ENCODE assay signal across 33 mouse cellular contexts in the genomic region with DNA sequence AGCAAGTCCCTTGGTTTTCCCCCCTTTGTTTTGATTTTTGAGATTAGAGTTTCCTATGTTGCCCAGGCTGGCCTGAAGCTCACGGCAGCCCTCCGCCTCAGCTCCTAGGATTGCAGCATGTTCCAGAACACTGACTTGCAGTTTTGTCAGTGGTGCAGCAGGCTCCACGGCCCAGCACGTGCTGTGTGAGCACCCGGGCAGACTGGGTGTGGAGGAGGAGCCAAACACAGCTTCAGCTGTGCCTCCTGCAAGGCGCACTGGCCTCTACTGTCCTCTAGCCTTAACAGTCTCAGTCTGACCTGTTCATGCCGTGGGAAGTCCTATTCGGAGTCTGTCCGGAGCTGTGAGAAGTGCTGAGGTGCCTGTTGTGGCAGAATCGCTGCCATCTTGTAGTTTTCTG. TPM values are rescaled to one million over a fixed set of nuclear protein-coding genes. Genes with fewer than 3 reads are reported as not detected.
DNase-seq lines count a peak whose midpoint lies in the region; ATAC-seq and TF ChIP-seq lines count a peak whose summit lies in the region.
"Had no signal": no experiment of that assay in that cellular context is flagged by ENCODE, and none has a peak within 500 bp of the region (broad histone marks: within the 10 kb centered on the region; RNA-seq: fewer than 3 reads in every experiment).

No protein-coding gene starts in this region.

- 0 out of 2 replicates have a peak, but pooled peaks have one; percentile 39 for ATAC-seq in stomach, embryonic 16.5 days (ENCODE audit: insufficient read depth, low FRiP score)
- no peak for ATAC-seq in stomach, postnatal 0 days (ENCODE audit: low FRiP score, low TSS enrichment)
- ATAC-seq: forebrain, embryonic 13.5 days; intestine, embryonic 16.5 days; midbrain, embryonic 16.5 days had no signal

- no peaks in the 10 kb centered on the region for H3K27me3 ChIP-seq in stomach, embryonic 16.5 days (ENCODE audit: control insufficient read depth, insufficient read depth, low read length)
- no peaks in the 10 kb centered on the region for H3K27me3 ChIP-seq in stomach, postnatal 0 days (ENCODE audit: control insufficient read depth, insufficient read depth, low read length)
- H3K27me3 ChIP-seq: forebrain, embryonic 13.5 days; hindbrain, embryonic 13.5 days; limb, embryonic 12.5 days had no signal

- no peak for DNase-seq in stomach, postnatal 0 days (ENCODE audit: low spot score)
- DNase-seq in kidney, adult 9 months: peak; percentile 25
- peak; percentile 15 for DNase-seq in kidney, postnatal 14 days
- DNase-seq in left cerebral cortex, postnatal 10 days (ENCODE audit: extremely low spot score in 1 of 2, low spot score in 2 of 2): no peak
- DNase-seq in right cerebral cortex, adult 18-20 months: no peak
- DNase-seq: adrenal gland, postnatal 36 days; B cell, adult 2 months; cerebellum, adult 8-10 months; gastrocnemius, postnatal 14 days; lung, postnatal 36 days; right cerebral cortex, postnatal 4 days had no signal

- WGBS in stomach, embryonic 16.5 days: 84% methylated on average over 10 of the region's 10 CpGs
- 80% methylated on average over 10 of the region's 10 CpGs for WGBS in stomach, postnatal 0 days

- no peak overlapping the region for H3K9ac ChIP-seq in stomach, embryonic 16.5 days (ENCODE audit: low read length)
- no peak overlapping the region for H3K9ac ChIP-seq in stomach, postnatal 0 days (ENCODE audit: low read length)
- H3K9ac ChIP-seq: forebrain, embryonic 13.5 days; hindbrain, embryonic 13.5 days; limb, embryonic 12.5 days had no signal

- H3K4me2 ChIP-seq in stomach, embryonic 16.5 days (ENCODE audit: low read depth, low read length): no peak overlapping the region
- H3K4me2 ChIP-seq in stomach, postnatal 0 days (replicated peaks; ENCODE audit: low read depth): no peak overlapping the region
- H3K4me2 ChIP-seq: forebrain, embryonic 13.5 days; hindbrain, embryonic 13.5 days; limb, embryonic 12.5 days; liver, embryonic 11.5 days; midbrain, embryonic 11.5 days had no signal

- no peak overlapping the region for H3K27ac ChIP-seq in stomach, embryonic 16.5 days (ENCODE audit: low read length)
- no peak overlapping the region for H3K27ac ChIP-seq in stomach, postnatal 0 days (replicated peaks)
- H3K27ac ChIP-seq: forebrain, embryonic 13.5 days; hindbrain, embryonic 13.5 days; limb, embryonic 12.5 days had no signal

- intact Hi-C loops in left cerebral cortex, postnatal 10 days (cut with DNase I): no loop called here

- H3K9me3 ChIP-seq in stomach, embryonic 16.5 days (replicated peaks; ENCODE audit: control insufficient read depth, low read length): no peaks in the 10 kb centered on the region
- H3K9me3 ChIP-seq in stomach, postnatal 0 days (ENCODE audit: control insufficient read depth, low read length): no peaks in the 10 kb centered on the region
- H3K9me3 ChIP-seq: forebrain, embryonic 13.5 days; hindbrain, embryonic 13.5 days; limb, embryonic 12.5 days had no signal

- 0 out of 2 replicates have a peak, but pooled peaks cover 8% of the 10 kb centered on the region for H3K4me1 ChIP-seq in stomach, embryonic 16.5 days (ENCODE audit: control insufficient read depth, insufficient read depth, low read length)
- H3K4me1 ChIP-seq in stomach, postnatal 0 days (replicated peaks; ENCODE audit: control insufficient read depth, insufficient read depth): no peaks in the 10 kb centered on the region
- H3K4me1 ChIP-seq: limb, embryonic 12.5 days had no signal

- TF ChIP-seq EP300 in stomach, postnatal 0 days (optimal IDR thresholded peaks at IDR 0.05): no peak

- H3K36me3 ChIP-seq in stomach, embryonic 16.5 days (ENCODE audit: control insufficient read depth, insufficient read depth, low read length): no peaks in the 10 kb centered on the region
- H3K36me3 ChIP-seq in stomach, postnatal 0 days (ENCODE audit: control insufficient read depth, insufficient read depth, low read length): 0 out of 2 replicates have a peak, but pooled peaks cover 2% of the 10 kb centered on the region

- no peak overlapping the region for H3K4me3 ChIP-seq in stomach, embryonic 16.5 days (replicated peaks; ENCODE audit: low read length)
- no peak overlapping the region for H3K4me3 ChIP-seq in stomach, postnatal 0 days (ENCODE audit: low read depth, low read length)
- H3K4me3 ChIP-seq: forebrain, embryonic 13.5 days; hindbrain, embryonic 13.5 days; limb, embryonic 12.5 days had no signal

- no peak for TF ChIP-seq CTCF in stomach, postnatal 0 days (IDR thresholded peaks at IDR 0.05; ENCODE audit: low read depth)

RNA-seq across cellular contexts. Expression of a gene that starts 31.0 kb away (rescaled TPM):
- polyA plus RNA-seq in stomach, embryonic 16.5 days (2015; fragmentation: Nextera tagmentation; extraction: Ambion mirVana): 11.3 and 16.3 TPM in 2 replicates
- 0.22 TPM in 2 replicates for polyA plus RNA-seq in stomach, postnatal 0 days (2015; fragmentation: Nextera tagmentation; extraction: Ambion mirVana)
- 10 to 100 TPM; 24.5 to 29.4 TPM for total RNA-seq in left cerebral cortex, postnatal 10 days (2021)
- total RNA-seq: adrenal gland, adult 18-20 months; adrenal gland, postnatal 36 days; common myeloid progenitor, adult 5-6 weeks; heart, postnatal 25 days had no signal
- polyA plus RNA-seq: neural tube, embryonic 11.5 days had no signal

RNA-seq across cellular contexts. Expression of a gene that starts 55.6 kb away (rescaled TPM):
- not detected in 2 replicates for polyA plus RNA-seq in stomach, embryonic 16.5 days (2015; fragmentation: Nextera tagmentation; extraction: Ambion mirVana)
- not detected in 2 replicates for polyA plus RNA-seq in stomach, postnatal 0 days (2015; fragmentation: Nextera tagmentation; extraction: Ambion mirVana)
- total RNA-seq in left cerebral cortex, postnatal 10 days (2021): not detected
- total RNA-seq: adrenal gland, adult 18-20 months; adrenal gland, postnatal 36 days; gastrocnemius, postnatal 14 days; granulocyte monocyte progenitor cell, adult 5-6 weeks; heart, postnatal 25 days; left cerebral cortex, postnatal 14 days; megakaryocyte, adult 5-6 weeks; neutrophil, adult 5-6 weeks had no signal
- polyA plus RNA-seq: embryonic facial prominence, embryonic 14.5 days; heart, embryonic 14.5 days; intestine, embryonic 16.5 days; large intestine, adult 2 months; limb, embryonic 12.5 days; liver, embryonic 11.5 days; liver, embryonic 16.5 days; lung, embryonic 16.5 days; midbrain, embryonic 11.5 days; midbrain, embryonic 16.5 days; neural tube, embryonic 11.5 days; spleen, adult 2 months had no signal

Comparison
In these comparisons a context has a peak if more than half of its experiments do, and no peak if none do; other contexts are left out.
1. RNA of a gene that starts 31.0 kb away (polyA plus RNA-seq): 11.3 to 16.3 TPM in stomach, embryonic 16.5 days; 0.22 TPM in stomach, postnatal 0 days; every median in the first group is over 10 times any median in the second.
2. DNase-seq: peak in kidney, adult 9 months (single experiment) and kidney, postnatal 14 days (single experiment); none in stomach, postnatal 0 days (single experiment), left cerebral cortex, postnatal 10 days (0 of 2) and right cerebral cortex, adult 18-20 months (single experiment).